Mouse (Mus musculus): ENCODE results near the gene Rabgef1. TPM values are rescaled to one million over a fixed set of nuclear protein-coding genes. Genes with fewer than 3 reads are reported as not detected.

The Rabgef1 gene
- total RNA-seq (2021) = 10 to 100 TPM; 53.2 TPM
- long read RNA-seq, transcript Rabgef1-203 (9 exons, 2,690 nt) = major isoform, 28 of 48 reads
- long read RNA-seq, partial matches to known transcripts = 0 of 48 reads
- long read RNA-seq, other reads (novel, unspliced or antisense) = 20 of 48 reads

GRCm38 (mm10) chr5:130171423-130171954 lies at the start of gene Rabgef1:
Gene Rabgef1 (plus strand): TSS chr5:130171798.
- DNase-seq (ENCODE audit: low spot score in 2 of 2) = peak; percentile 90 to 92

- no peak for DNase-seq (ENCODE audit: low spot score in 2 of 2)
Observed at GRCm38 (mm10) chr5:130122355-130122754, 49.2 kb upstream of the Rabgef1 start.

- DNase-seq (ENCODE audit: low spot score in 2 of 2) = no peak
Observed at GRCm38 (mm10) chr5:130124271-130124670, 47.3 kb upstream of the Rabgef1 start.

GRCm38 (mm10) chr5:130128686-130129523 lies 42.7 kb upstream of the Rabgef1 start:
- DNase-seq (ENCODE audit: low spot score in 2 of 2) = no peak

GRCm38 (mm10) chr5:130129524-130129793 lies 42.1 kb upstream of the Rabgef1 start:
- DNase-seq (ENCODE audit: low spot score in 2 of 2) = no peak

GRCm38 (mm10) chr5:130136597-130136996 lies 35.0 kb upstream of the Rabgef1 start:
- DNase-seq (ENCODE audit: low spot score in 2 of 2) = no peak

GRCm38 (mm10) chr5:130139393-130139792 lies 32.2 kb upstream of the Rabgef1 start:
- DNase-seq (ENCODE audit: low spot score in 2 of 2) = peak; percentile 54 to 87

GRCm38 (mm10) chr5:130141138-130141537 lies 30.5 kb upstream of the Rabgef1 start:
- DNase-seq (ENCODE audit: low spot score in 2 of 2) = no peak

- DNase-seq (ENCODE audit: low spot score in 2 of 2) = no peak
Observed at GRCm38 (mm10) chr5:130142041-130142440, 29.6 kb upstream of the Rabgef1 start.

- no peak for DNase-seq (ENCODE audit: low spot score in 2 of 2)
Observed at GRCm38 (mm10) chr5:130143101-130143500, 28.5 kb upstream of the Rabgef1 start.

- peak in 1 of 2 experiments; percentile 61 for DNase-seq (ENCODE audit: low spot score in 2 of 2)
Observed at GRCm38 (mm10) chr5:130143977-130144333, 27.6 kb upstream of the Rabgef1 start.

- peak; percentile 97 to 98 for DNase-seq (ENCODE audit: low spot score in 2 of 2)
Observed at GRCm38 (mm10) chr5:130144334-130145312, 27.0 kb upstream of the Rabgef1 start, which contains the start of gene Kctd7. Gene Kctd7 (plus strand): TSS chr5:130144861.

- no peak for DNase-seq (ENCODE audit: low spot score in 2 of 2)
Observed at GRCm38 (mm10) chr5:130145961-130146360, 25.6 kb upstream of the Rabgef1 start.

- DNase-seq (ENCODE audit: low spot score in 2 of 2) = no peak
Observed at GRCm38 (mm10) chr5:130149726-130150310, 21.8 kb upstream of the Rabgef1 start.

GRCm38 (mm10) chr5:130154286-130154685 lies 17.3 kb upstream of the Rabgef1 start:
- no peak for DNase-seq (ENCODE audit: low spot score in 2 of 2)

GRCm38 (mm10) chr5:130158545-130158944 lies 13.1 kb upstream of the Rabgef1 start:
- DNase-seq (ENCODE audit: low spot score in 2 of 2) = no peak

- DNase-seq (ENCODE audit: low spot score in 2 of 2) = no peak
Observed at GRCm38 (mm10) chr5:130159761-130160201, 11.8 kb upstream of the Rabgef1 start.

GRCm38 (mm10) chr5:130163670-130164069 lies 7.9 kb upstream of the Rabgef1 start:
- DNase-seq (ENCODE audit: low spot score in 2 of 2) = peak; percentile 54 to 90

GRCm38 (mm10) chr5:130165213-130165612 lies 6.4 kb upstream of the Rabgef1 start:
- no peak for DNase-seq (ENCODE audit: low spot score in 2 of 2)

GRCm38 (mm10) chr5:130169109-130169508 lies 2.5 kb upstream of the Rabgef1 start:
- no peak for DNase-seq (ENCODE audit: low spot score in 2 of 2)
